Mouse (Mus musculus) megakaryocyte, embryonic 14.5 days (primary cell): Measurements from ENCODE around the gene Spg20. TPM values are rescaled to one million over a fixed set of nuclear protein-coding genes. Genes with fewer than 3 reads are reported as not detected.

Experiments
- H3K27me3 ChIP-seq: replicated peaks from 2 replicates; pipeline ENCODE3; 2012; ENCODE audit warnings: inconsistent platforms
- H3K36me3 ChIP-seq: replicated peaks from 2 replicates; pipeline ENCODE3; 2012; ENCODE audit warnings: low read length, inconsistent platforms, mixed read lengths
- H3K4me1 ChIP-seq: 2 replicates; pipeline ENCODE4 v1.6.1; 2012; ENCODE audit warnings: inconsistent platforms
- H3K4me3 ChIP-seq: replicated peaks from 2 replicates; pipeline ENCODE3; 2012; ENCODE audit warnings: moderate library complexity, mild to moderate bottlenecking, inconsistent platforms
- H3K9me3 ChIP-seq: 2 replicates; pipeline ENCODE4 v1.6.1; 2012; ENCODE audit warnings: inconsistent platforms
- FLI1 ChIP-seq: IDR thresholded peaks from 2 replicates; pipeline ENCODE4 v1.6.1; 2012; ENCODE audit warnings: low read length, inconsistent platforms, mixed read lengths
- GATA1 ChIP-seq: IDR thresholded peaks from 3 replicates; pipeline ENCODE4 v1.6.1; 2012; ENCODE audit warnings: mixed read lengths, low read length, inconsistent platforms, borderline replicate concordance
- polyA plus RNA-seq: library from polyadenylated mRNA; stranded (reverse); fragments of >175 nt; gene quantifications from 2 replicates; pipeline ENCODE4 v1.2.3, GENCODE M21; 2012; ENCODE audit warnings: low replicate concordance; ENCODE audit not compliant: insufficient read depth

Gene Spg20
- polyA plus RNA-seq, 1 experiment, result 3.4 TPM

GRCm38 (mm10) chr3:55114313-55115065, 2.6 kb downstream of the Spg20 start:
- Histone ChIP-seq H3K4me3 (peak overlapping the region; percentile 76), H3K36me3 (peaks cover 36% of the 10 kb centered on the region), H3K9me3 (peaks cover 7% of the 10 kb centered on the region; the same call in 1 of the 2 replicates), H3K4me1 (peaks cover 53% of the 10 kb centered on the region), H3K27me3 (no peaks in the 10 kb centered on the region)
- TF ChIP-seq FLI1 (no peak), GATA1 (no peak)

- H3K27me3 ChIP-seq, result no peaks in the 10 kb centered on the region
- H3K36me3 ChIP-seq, result peaks cover 40% of the 10 kb centered on the region
- H3K9me3 ChIP-seq, result peaks cover 7% of the 10 kb centered on the region; the same call in 1 of the 2 replicates
- TF ChIP-seq GATA1 (no peak), FLI1 (no peak)
- H3K4me1 ChIP-seq, result peaks cover 55% of the 10 kb centered on the region
- H3K4me3 ChIP-seq, result peak overlapping the region; percentile 76
Observed at GRCm38 (mm10) chr3:55115071-55115470, 3.2 kb downstream of the Spg20 start.

GRCm38 (mm10) chr3:55115989-55116388, 4.1 kb downstream of the Spg20 start:
- TF ChIP-seq FLI1 (no peak), GATA1 (no peak)
- peaks cover 7% of the 10 kb centered on the region; the same call in 1 of the 2 replicates for H3K9me3 ChIP-seq
- no peak overlapping the region for H3K4me3 ChIP-seq
- no peaks in the 10 kb centered on the region for H3K27me3 ChIP-seq
- peaks cover 49% of the 10 kb centered on the region for H3K36me3 ChIP-seq
- peaks cover 60% of the 10 kb centered on the region for H3K4me1 ChIP-seq

GRCm38 (mm10) chr3:55119275-55119898, 7.5 kb downstream of the Spg20 start:
- no peaks in the 10 kb centered on the region for H3K27me3 ChIP-seq
- H3K4me3 ChIP-seq, result no peak overlapping the region
- peaks cover 7% of the 10 kb centered on the region; the same call in 1 of the 2 replicates for H3K9me3 ChIP-seq
- H3K36me3 ChIP-seq, result peaks cover 80% of the 10 kb centered on the region
- TF ChIP-seq FLI1 (no peak), GATA1 (no peak)
- H3K4me1 ChIP-seq, result peaks cover 49% of the 10 kb centered on the region

GRCm38 (mm10) chr3:55122336-55122870, 10.5 kb downstream of the Spg20 start:
- Histone ChIP-seq H3K4me3 (no peak overlapping the region), H3K36me3 (peaks cover 93% of the 10 kb centered on the region), H3K27me3 (no peaks in the 10 kb centered on the region), H3K4me1 (peaks cover 30% of the 10 kb centered on the region), H3K9me3 (0 out of 2 replicates have a peak, but pooled peaks cover 1% of the 10 kb centered on the region)
- TF ChIP-seq FLI1 (no peak), GATA1 (no peak)

- H3K36me3 ChIP-seq, result peaks cover 93% of the 10 kb centered on the region
- no peaks in the 10 kb centered on the region for H3K27me3 ChIP-seq
Observed at GRCm38 (mm10) chr3:55123064-55123463, 11.2 kb downstream of the Spg20 start.

GRCm38 (mm10) chr3:55129181-55129692, 17.3 kb downstream of the Spg20 start:
- Histone ChIP-seq H3K36me3 (peaks cover 98% of the 10 kb centered on the region), H3K9me3 (no peaks in the 10 kb centered on the region), H3K4me1 (peaks cover 7% of the 10 kb centered on the region; the same call in 1 of the 2 replicates), H3K27me3 (no peaks in the 10 kb centered on the region), H3K4me3 (no peak overlapping the region)
- TF ChIP-seq FLI1 (no peak), GATA1 (no peak)

More at GRCm38 (mm10) chr3:55123064-55123463, 11.2 kb downstream of the Spg20 start:
- H3K4me1 ChIP-seq, result peaks cover 30% of the 10 kb centered on the region
- TF ChIP-seq FLI1 (no peak), GATA1 (no peak)
- H3K4me3 ChIP-seq, result no peak overlapping the region
- no peaks in the 10 kb centered on the region for H3K9me3 ChIP-seq

- TF ChIP-seq FLI1, result no peak
- TF ChIP-seq GATA1, result no peak
- no peaks in the 10 kb centered on the region for H3K9me3 ChIP-seq
- 0 out of 2 replicates have a peak, but pooled peaks cover 4% of the 10 kb centered on the region for H3K4me1 ChIP-seq
- peaks cover 99% of the 10 kb centered on the region for H3K36me3 ChIP-seq
- H3K4me3 ChIP-seq, result no peak overlapping the region
- no peaks in the 10 kb centered on the region for H3K27me3 ChIP-seq
Observed at GRCm38 (mm10) chr3:55131576-55132233, 19.8 kb downstream of the Spg20 start.

GRCm38 (mm10) chr3:55137039-55137438, 25.1 kb downstream of the Spg20 start, which contains the start of gene Ccdc169:
TSS of gene Ccdc169 (plus strand) at chr3:55137339.
- Histone ChIP-seq H3K4me1 (0 out of 2 replicates have a peak, but pooled peaks cover 4% of the 10 kb centered on the region), H3K4me3 (no peak within 1 kb of the TSS), H3K36me3 (peaks cover 56% of the 10 kb centered on the region)

More at GRCm38 (mm10) chr3:55137039-55137438, 25.1 kb downstream of the Spg20 start, which contains the start of gene Ccdc169:
- H3K9me3 ChIP-seq, result no peaks in the 10 kb centered on the region
- TF ChIP-seq FLI1 (no peak), GATA1 (no peak)
- no peaks in the 10 kb centered on the region for H3K27me3 ChIP-seq
